8 mouse cellular contexts compared by ENCODE assay signal in the genomic region with DNA sequence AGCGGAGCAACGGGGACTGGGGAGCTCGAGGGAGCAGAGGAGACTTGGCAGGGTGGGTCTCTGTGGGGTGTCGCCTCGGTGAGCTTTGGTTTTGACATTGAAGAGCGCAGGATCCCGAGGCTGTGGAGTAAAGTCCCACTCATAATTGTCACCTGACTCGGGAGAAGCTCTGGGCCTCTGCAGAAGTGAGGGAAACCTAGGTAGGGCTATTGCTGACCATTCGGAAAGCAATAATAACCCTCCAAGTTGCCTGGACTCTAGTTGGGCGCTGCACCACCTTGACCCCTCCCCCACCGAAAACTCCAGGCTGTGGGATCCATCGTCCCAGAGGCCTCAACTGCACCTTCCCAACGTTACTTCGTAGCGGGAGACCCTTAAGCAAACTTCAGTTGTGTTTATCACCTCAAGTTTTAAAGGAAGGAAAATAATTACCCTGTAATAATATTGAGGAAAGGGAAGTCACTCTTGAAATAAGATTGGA. TPM values are rescaled to one million over a fixed set of nuclear protein-coding genes. Genes with fewer than 3 reads are reported as not detected.
DNase-seq lines count a peak whose midpoint lies in the region; ATAC-seq and TF ChIP-seq lines count a peak whose summit lies in the region.

No protein-coding gene starts in this region.

- DNase-seq in kidney, postnatal 14 days: no peak
- peak; percentile 41 for DNase-seq in lung, postnatal 10 days
- DNase-seq in frontal cortex, postnatal 10 days (ENCODE audit: low spot score in 2 of 2): no peak
- no peak for DNase-seq in ovary, postnatal 36 days (ENCODE audit: low spot score)
- no peak for DNase-seq in left cerebral cortex, adult 8-10 months (ENCODE audit: low spot score in 2 of 2)

- H3K4me3 ChIP-seq in kidney, embryonic 14.5 days (ENCODE audit: low read length): peak overlapping the region; percentile 80
- peak overlapping the region; percentile 84 for H3K4me3 ChIP-seq in bone marrow macrophage, adult 2 months (ENCODE audit: insufficient read depth, low read length)
- H3K4me3 ChIP-seq in hindbrain, embryonic 12.5 days: peak overlapping the region; percentile 62

- H3K27me3 ChIP-seq in kidney, embryonic 14.5 days (ENCODE audit: control insufficient read depth, insufficient read depth, low read length): no peaks in the 10 kb centered on the region
- H3K27me3 ChIP-seq in hindbrain, embryonic 12.5 days: no peaks in the 10 kb centered on the region

- no peaks in the 10 kb centered on the region for H3K9me3 ChIP-seq in kidney, embryonic 14.5 days (ENCODE audit: control insufficient read depth, low read length)
- no peaks in the 10 kb centered on the region for H3K9me3 ChIP-seq in hindbrain, embryonic 12.5 days (replicated peaks)

- no peak for ATAC-seq in kidney, embryonic 14.5 days (ENCODE audit: low FRiP score, low TSS enrichment)
- ATAC-seq in hindbrain, embryonic 12.5 days (ENCODE audit: low FRiP score): no peak; the same call in 1 of the 2 replicates

- under 1% methylated on average over 15 of the region's 15 CpGs for WGBS in kidney, embryonic 14.5 days
- WGBS in hindbrain, embryonic 12.5 days: under 1% methylated on average over 15 of the region's 15 CpGs

- H3K9ac ChIP-seq in kidney, embryonic 14.5 days (ENCODE audit: low read depth, low read length): peak overlapping the region; percentile 71
- H3K9ac ChIP-seq in hindbrain, embryonic 12.5 days: peak overlapping the region; percentile 72

- H3K4me2 ChIP-seq in kidney, embryonic 14.5 days (replicated peaks; ENCODE audit: low read depth, low read length): peak overlapping the region; percentile 60
- peak overlapping the region; percentile 62 for H3K4me2 ChIP-seq in hindbrain, embryonic 12.5 days (replicated peaks)

- TF ChIP-seq CTCF in bone marrow macrophage, adult 2 months (IDR thresholded peaks at IDR 0.05; ENCODE audit: low read depth, low read length): no peak

- peaks cover 3% of the 10 kb centered on the region; the same call in 1 of the 2 replicates for H3K36me3 ChIP-seq in kidney, embryonic 14.5 days (ENCODE audit: control insufficient read depth, insufficient read depth, low read length)
- 0 out of 2 replicates have a peak, but pooled peaks cover 3% of the 10 kb centered on the region for H3K36me3 ChIP-seq in hindbrain, embryonic 12.5 days

- H3K4me1 ChIP-seq in kidney, embryonic 14.5 days (ENCODE audit: control insufficient read depth, insufficient read depth, low read length): 0 out of 2 replicates have a peak, but pooled peaks cover 8% of the 10 kb centered on the region
- peaks cover 17% of the 10 kb centered on the region for H3K4me1 ChIP-seq in bone marrow macrophage, adult 2 months (ENCODE audit: control insufficient read depth, insufficient read depth, low read length)
- H3K4me1 ChIP-seq in hindbrain, embryonic 12.5 days: peaks cover 7% of the 10 kb centered on the region; the same call in 1 of the 2 replicates

- no peak for TF ChIP-seq POLR2A in bone marrow macrophage, adult 2 months (IDR thresholded peaks at IDR 0.05; ENCODE audit: borderline replicate concordance, low read depth, low read length)

- H3K27ac ChIP-seq in kidney, embryonic 14.5 days (ENCODE audit: low read depth, low read length): peak overlapping the region; percentile 3; the same call in 1 of the 2 replicates
- peak overlapping the region; percentile 50; the same call in 1 of the 2 replicates for H3K27ac ChIP-seq in bone marrow macrophage, adult 2 months (ENCODE audit: insufficient read depth, low read depth, low read length)
- peak overlapping the region; percentile 84; the same call in 1 of the 2 replicates for H3K27ac ChIP-seq in hindbrain, embryonic 12.5 days

RNA-seq across cellular contexts. Expression of gene Msantd4, which starts 0.3 kb away (rescaled TPM):
- 43.3 and 50.1 TPM in 2 replicates for polyA plus RNA-seq in kidney, embryonic 14.5 days (2014; fragmentation: Nextera tagmentation; extraction: Ambion mirVana)
- polyA plus RNA-seq in bone marrow macrophage, adult 2 months (2012; ENCODE audit: insufficient read depth, insufficient read length, missing spikeins): 21.5 and 22.5 TPM in 2 replicates
- polyA plus RNA-seq in hindbrain, embryonic 12.5 days (2016; fragmentation: Nextera tagmentation; extraction: Ambion mirVana): 66.7 and 73.6 TPM in 2 replicates
- 10 to 100 TPM; 52.3 to 56.8 (median 54.1) TPM for total RNA-seq in left cerebral cortex, adult 8-10 months (2022)

Comparison
In these comparisons a context has a peak if more than half of its experiments do, and no peak if none do; other contexts are left out.
1. H3K27ac ChIP-seq: peak in every context shown above with its lines; median percentile 84 in hindbrain, embryonic 12.5 days; 50 in bone marrow macrophage, adult 2 months; 3 in kidney, embryonic 14.5 days.